Mouse (Mus musculus) brain, embryonic 14.5 days (tissue): ENCODE results near the gene Cdiptos. TPM values are rescaled to one million over a fixed set of nuclear protein-coding genes. Genes with fewer than 3 reads are reported as not detected.

Experiments used
- DNase-seq: peaks from one replicate; pipeline ENCODE4 v3.0.0-alpha.2; 2011; ENCODE audit warnings: low read depth
- CTCF ChIP-seq: fragments of 200-500 bp; IDR thresholded peaks from 2 replicates; pipeline ENCODE4 v1.5.1; 2012; ENCODE audit warnings: inconsistent platforms, mild to moderate bottlenecking, moderate library complexity, borderline replicate concordance; ENCODE audit not compliant: insufficient read depth, insufficient read length; ENCODE audit errors: extremely low read depth
- POLR2A ChIP-seq: fragments of 200-500 bp; IDR thresholded peaks from 2 replicates; pipeline ENCODE4 v1.6.1; 2012; ENCODE audit warnings: mild to moderate bottlenecking, inconsistent platforms, borderline replicate concordance; ENCODE audit not compliant: poor library complexity, insufficient read depth, insufficient read length, severe bottlenecking; ENCODE audit errors: extremely low read depth
- polyA plus RNA-seq: library from polyadenylated mRNA; depleted of rRNA; stranded (reverse); fragments of >200 nt; gene quantifications from 2 replicates; pipeline ENCODE4 v1.2.3, GENCODE M21; 2012; rRNA removed

The Cdiptos gene
- 0.59 and 1.0 TPM in 2 replicates for polyA plus RNA-seq

- no peak for TF ChIP-seq POLR2A
- peak; percentile 98 for TF ChIP-seq CTCF
- DNase-seq, result peak; percentile 99
These were observed at the start of gene Cdiptos for GRCm38 (mm10) chr7:126975950-126976866. Cdiptos (minus strand) TSS chr7:126976098.

- peak; percentile 23; the same call in 1 of the 2 replicates for TF ChIP-seq POLR2A
- TF ChIP-seq CTCF, result peak; percentile 57; the same call in 1 of the 2 replicates
These were observed 49.1 kb upstream of the Cdiptos start for GRCm38 (mm10) chr7:127024755-127025555.

DNA sequence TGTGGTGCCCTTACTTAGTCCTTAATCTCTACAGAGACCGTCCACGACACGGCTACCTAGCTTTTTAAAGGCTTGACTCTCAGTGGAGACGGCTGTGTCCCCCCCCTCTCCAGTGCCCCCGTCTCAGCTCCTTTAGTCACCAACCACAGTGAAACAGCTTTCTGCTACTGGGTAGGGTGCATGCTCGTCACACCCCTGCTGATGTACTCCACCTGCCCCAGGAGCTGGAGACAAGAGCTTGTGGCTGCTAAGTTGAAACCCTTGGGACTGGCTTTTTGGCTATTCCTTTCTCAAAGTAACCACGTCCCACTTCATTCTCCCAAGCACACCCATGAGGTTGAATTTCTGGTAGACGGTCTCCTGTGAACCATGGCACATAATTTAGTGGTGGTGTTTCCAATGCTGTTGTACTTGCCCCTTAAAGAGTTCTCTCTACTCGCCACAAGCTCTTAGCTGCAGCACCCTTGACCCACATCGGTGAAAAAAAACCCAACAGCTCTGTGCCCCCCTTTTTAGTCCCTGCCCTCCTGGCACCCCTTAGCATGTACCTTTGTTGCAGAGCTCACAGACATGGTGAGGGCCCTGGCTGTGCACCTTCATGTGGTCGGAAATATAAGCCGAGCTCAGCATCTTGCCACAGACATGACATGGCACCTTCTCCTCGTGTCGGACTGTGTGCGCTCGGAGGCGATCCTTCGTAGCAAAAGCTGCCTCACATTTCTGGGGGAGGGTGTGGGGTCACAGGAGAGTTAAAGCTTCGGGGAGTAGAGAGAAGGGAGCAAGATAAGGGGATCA is 48.2 kb upstream of the Cdiptos start:
- TF ChIP-seq CTCF (no peak), POLR2A (no peak)
- peak; percentile 24 for DNase-seq

More at GRCm38 (mm10) chr7:127024755-127025555, 49.1 kb upstream of the Cdiptos start:
- peak; percentile 95 for DNase-seq

GRCm38 (mm10) chr7:127023272-127023691 is 47.4 kb upstream of the Cdiptos start:
- TF ChIP-seq CTCF, result no peak
- no peak for TF ChIP-seq POLR2A
- DNase-seq, result no peak

GRCm38 (mm10) chr7:127022528-127023271 is 46.8 kb upstream of the Cdiptos start:
- no peak for TF ChIP-seq CTCF
- TF ChIP-seq POLR2A, result no peak
- DNase-seq, result no peak

DNA sequence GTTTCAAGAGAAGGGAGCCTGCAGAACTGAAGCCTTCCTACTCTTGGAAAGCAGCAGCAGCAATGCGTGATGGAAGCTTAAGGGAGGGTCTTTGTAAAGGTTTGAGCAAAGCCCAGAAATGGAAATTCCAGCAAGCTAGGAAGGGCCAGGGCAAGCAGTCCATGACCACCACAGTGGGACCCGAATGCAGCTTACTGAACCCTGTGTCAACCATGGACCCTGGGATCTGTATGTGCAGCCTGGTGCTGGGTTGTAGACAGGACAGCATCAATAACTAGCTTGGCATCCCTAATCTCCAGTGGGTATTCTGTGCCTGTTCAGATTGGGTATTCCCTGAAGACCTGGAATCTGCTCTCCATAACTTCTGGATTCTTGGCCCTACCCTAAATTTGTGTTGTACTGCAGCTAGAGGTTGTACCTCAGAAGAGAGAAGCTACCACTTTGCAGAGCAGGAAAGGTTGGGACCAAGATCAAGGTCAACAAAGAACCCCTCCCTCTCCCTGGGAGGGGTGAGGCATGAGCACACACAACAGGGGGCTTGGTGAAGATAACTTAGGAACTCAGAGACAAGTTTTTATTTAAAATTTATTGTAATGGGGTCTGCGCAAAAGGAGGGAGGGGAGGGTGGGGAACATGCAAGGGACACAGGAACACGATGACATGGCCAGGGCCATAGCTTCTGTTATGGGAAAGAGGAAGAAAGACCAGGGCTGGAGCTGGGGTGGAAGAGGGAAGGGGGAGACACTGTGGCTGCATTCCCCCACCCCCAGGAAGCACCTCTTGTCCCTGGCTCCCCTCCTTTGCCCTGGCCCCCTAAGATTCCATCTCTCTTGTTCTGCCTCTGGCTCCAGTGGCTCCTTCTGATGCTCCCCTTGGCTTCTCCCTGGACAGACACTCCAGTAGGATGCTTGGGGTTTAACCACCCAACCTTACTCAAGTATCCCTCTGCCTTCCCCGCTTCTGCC is 45.9 kb upstream of the Cdiptos start:
- no peak for DNase-seq

DNA sequence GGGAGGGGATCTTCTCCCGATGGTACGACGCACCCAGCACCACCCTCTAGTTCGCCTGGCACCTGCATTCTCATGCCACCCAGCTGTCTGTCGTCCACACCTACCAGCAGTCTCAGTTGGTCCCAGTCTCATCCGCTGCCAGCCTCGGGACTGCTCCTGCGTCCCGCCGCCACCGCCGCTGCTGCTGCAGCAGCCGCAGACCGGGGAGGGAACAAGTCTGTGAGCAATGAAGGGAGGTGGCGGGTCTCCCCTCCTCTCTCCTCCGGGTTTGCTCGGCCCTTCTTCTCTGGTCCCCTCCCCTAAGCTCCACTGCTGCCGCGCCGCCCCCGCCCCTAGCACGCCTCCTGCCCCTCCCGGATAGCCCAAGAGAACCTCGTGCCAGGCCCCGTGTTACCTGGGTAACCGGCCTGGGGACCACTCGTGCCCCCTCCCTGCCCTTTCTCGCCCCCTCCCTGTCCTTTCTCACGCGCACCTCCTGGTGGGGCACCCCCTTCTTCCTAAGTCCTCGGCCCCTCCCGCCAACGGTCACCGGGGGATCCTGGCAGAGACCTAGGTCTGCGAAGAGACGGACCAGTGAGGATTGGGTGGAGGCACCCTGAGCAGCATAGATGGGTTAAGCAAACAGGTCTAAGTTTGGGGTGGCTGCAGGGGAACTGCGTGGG is 45.1 kb upstream of the Cdiptos start, which contains the start of the genes Gm42742 and Prrt2:
TSS of gene Gm42742 (minus strand) at position 197 of the 662 bp plus-strand sequence.
TSS of gene Prrt2 (minus strand) at position 311 of the 662 bp plus-strand sequence.
- no peak for TF ChIP-seq CTCF
- TF ChIP-seq POLR2A, result peak; percentile 28; the same call in 1 of the 2 replicates
- peak; percentile 88 for DNase-seq

More for the DNA sequence above, 45.9 kb upstream of the Cdiptos start:
- no peak for TF ChIP-seq POLR2A
- TF ChIP-seq CTCF, result no peak

DNA sequence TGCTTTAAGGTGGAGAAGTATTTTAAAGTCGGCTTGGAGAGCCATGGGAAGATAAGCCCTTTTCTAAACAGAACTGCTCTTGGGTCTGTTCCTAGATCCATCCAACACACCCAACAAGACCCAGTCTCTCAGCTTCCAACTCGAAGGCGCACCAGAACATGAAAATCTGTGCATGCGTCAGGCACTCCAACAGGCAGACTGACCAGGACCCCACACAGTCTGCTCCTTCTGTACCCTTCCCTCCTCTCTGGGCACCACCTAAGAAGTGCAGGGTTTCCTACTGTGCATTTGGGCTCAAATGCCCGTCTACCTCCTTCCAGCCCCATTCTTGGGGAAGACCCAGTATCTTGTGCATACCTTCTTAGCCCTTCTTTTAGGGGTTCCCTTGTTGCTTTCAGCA is 44.6 kb upstream of the Cdiptos start:
- DNase-seq, result no peak
- TF ChIP-seq CTCF, result no peak
- no peak for TF ChIP-seq POLR2A

DNA sequence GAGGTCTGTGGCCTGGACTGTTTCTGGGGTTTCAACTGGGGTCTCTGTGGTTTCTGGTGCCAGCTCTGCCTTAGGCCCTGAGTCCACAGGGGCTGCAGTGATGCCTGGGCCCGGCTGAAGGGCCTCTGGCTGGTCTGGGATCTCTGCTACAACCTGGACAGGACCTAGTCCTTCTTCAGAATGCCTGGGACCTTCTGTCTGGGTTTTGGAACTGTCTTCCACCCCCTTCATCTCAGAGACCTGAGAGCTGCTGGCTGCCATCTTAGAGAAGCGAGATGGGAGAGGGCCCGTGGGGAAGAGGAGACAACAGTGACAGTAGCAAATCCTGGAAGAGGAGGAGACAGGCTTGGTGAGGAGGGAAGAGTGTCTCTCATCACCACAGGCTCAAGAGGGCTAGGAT is 44.1 kb upstream of the Cdiptos start:
- TF ChIP-seq CTCF (no peak), POLR2A (no peak)
- no peak for DNase-seq
